Mouse (Mus musculus) C2C12 (cell line): ENCODE data around the gene Rps28. TPM values are rescaled to one million over a fixed set of nuclear protein-coding genes. Genes with fewer than 3 reads are reported as not detected.

Experiments
- H3K27me3 ChIP-seq: one replicate; pipeline ENCODE4 v1.6.1; 2011; ENCODE audit not compliant: control insufficient read depth, insufficient read depth, insufficient read length
- H3K36me3 ChIP-seq: one replicate; pipeline ENCODE4 v1.6.1; 2011; ENCODE audit not compliant: control insufficient read depth, insufficient read depth
- H3K4me3 ChIP-seq: one replicate; pipeline ENCODE4 v1.5.1; 2011; ENCODE audit warnings: mild to moderate bottlenecking, control low read depth; ENCODE audit not compliant: poor library complexity, insufficient read depth, severe bottlenecking
- H3K79me2 ChIP-seq: one replicate; pipeline ENCODE4 v1.6.1; 2011; ENCODE audit not compliant: control insufficient read depth, insufficient read depth
- H3K79me3 ChIP-seq: one replicate; pipeline ENCODE4 v1.6.1; 2011; ENCODE audit warnings: low read depth, control low read depth
- H3ac ChIP-seq: one replicate; pipeline ENCODE3; 2011; ENCODE audit warnings: low read depth; ENCODE audit not compliant: control insufficient read depth, insufficient read length
- CEBPB ChIP-seq: IDR thresholded peaks from one replicate; pipeline ENCODE4 v1.6.1; 2011; ENCODE audit warnings: low read depth, mild to moderate bottlenecking, control low read depth, moderate library complexity
- CTCF ChIP-seq: IDR thresholded peaks from one replicate; pipeline ENCODE4 v1.5.1; 2011; ENCODE audit not compliant: control insufficient read depth, insufficient read depth, insufficient read length
- FOSL1 ChIP-seq: IDR thresholded peaks from one replicate; pipeline ENCODE4 v1.8.0; 2011; ENCODE audit warnings: mild to moderate bottlenecking, low read length; ENCODE audit not compliant: poor library complexity, insufficient read depth, severe bottlenecking
- MAX ChIP-seq: IDR thresholded peaks from one replicate; pipeline ENCODE4 v1.6.1; 2011; ENCODE audit warnings: mild to moderate bottlenecking, control low read depth
- MYOD1 ChIP-seq: IDR thresholded peaks from one replicate; pipeline ENCODE4 v1.6.1; 2011; ENCODE audit warnings: low read depth; ENCODE audit not compliant: control insufficient read depth, insufficient read length
- MYOG ChIP-seq: IDR thresholded peaks from one replicate; pipeline ENCODE4 v1.6.1; 2011; ENCODE audit not compliant: control insufficient read depth, insufficient read length; ENCODE audit errors: extremely low read depth
- USF1 ChIP-seq: IDR thresholded peaks from one replicate; pipeline ENCODE4 v1.6.1; 2011; ENCODE audit warnings: low read depth, mild to moderate bottlenecking, control low read depth, moderate library complexity
- polyA plus RNA-seq: library from polyadenylated mRNA; unstranded; fragments of >200 nt; fragmentation: generic; extraction: Trizol; gene quantifications from one replicate; pipeline ENCODE4 v1.2.1, GENCODE M21; 2012; ENCODE audit warnings: missing spikeins

Gene Rps28
- polyA plus RNA-seq, 1 experiment: 8,619 TPM

- Histone ChIP-seq H3K27me3 (no peaks in the 10 kb centered on the region), H3K4me3 (peak overlapping the region; percentile 26), H3K79me3 (peaks cover 6% of the 10 kb centered on the region), H3K36me3 (peaks cover 44% of the 10 kb centered on the region), H3K79me2 (peaks cover 22% of the 10 kb centered on the region), H3ac (peak overlapping the region; percentile 90)
- no peak for TF ChIP-seq CEBPB
- TF ChIP-seq USF1: no peak
- TF ChIP-seq FOSL1: no peak
- TF ChIP-seq MYOD1: no peak
- no peak for TF ChIP-seq MYOG
- TF ChIP-seq CTCF: no peak
- TF ChIP-seq MAX: peak; percentile 81
Measured at GRCm38 (mm10) chr17:33817184-33817968, 7.0 kb downstream of the Rps28 start.

- H3K79me2 ChIP-seq: peaks cover 14% of the 10 kb centered on the region
- no peak for TF ChIP-seq FOSL1
- no peak for TF ChIP-seq MYOD1
- no peak for TF ChIP-seq USF1
- no peak for TF ChIP-seq CEBPB
- no peak for TF ChIP-seq MAX
- no peak for TF ChIP-seq CTCF
- no peak for TF ChIP-seq MYOG
- H3ac ChIP-seq: no peak overlapping the region
- H3K27me3 ChIP-seq: no peaks in the 10 kb centered on the region
- peaks cover 36% of the 10 kb centered on the region for H3K36me3 ChIP-seq
- no peaks in the 10 kb centered on the region for H3K79me3 ChIP-seq
- no peak overlapping the region for H3K4me3 ChIP-seq
Measured at GRCm38 (mm10) chr17:33816612-33817011, 7.8 kb downstream of the Rps28 start.

- Histone ChIP-seq H3K79me2 (peaks cover 9% of the 10 kb centered on the region), H3K36me3 (peaks cover 24% of the 10 kb centered on the region), H3K79me3 (no peaks in the 10 kb centered on the region), H3K4me3 (no peak overlapping the region), H3ac (no peak overlapping the region), H3K27me3 (no peaks in the 10 kb centered on the region)
- no peak for TF ChIP-seq FOSL1
- no peak for TF ChIP-seq MYOD1
- no peak for TF ChIP-seq CEBPB
- no peak for TF ChIP-seq USF1
Measured at GRCm38 (mm10) chr17:33815399-33815798, 9.0 kb downstream of the Rps28 start.

GRCm38 (mm10) chr17:33812990-33813389, 11.4 kb downstream of the Rps28 start:
- Histone ChIP-seq H3K79me2 (no peaks in the 10 kb centered on the region), H3K79me3 (no peaks in the 10 kb centered on the region), H3K36me3 (peaks cover under 1% of the 10 kb centered on the region), H3K27me3 (no peaks in the 10 kb centered on the region), H3ac (no peak overlapping the region), H3K4me3 (no peak overlapping the region)
- TF ChIP-seq MAX (no peak), CEBPB (no peak), FOSL1 (no peak), MYOG (no peak), MYOD1 (no peak), CTCF (no peak), USF1 (no peak)

GRCm38 (mm10) chr17:33812475-33812874, 11.9 kb downstream of the Rps28 start:
- Histone ChIP-seq H3K79me3 (no peaks in the 10 kb centered on the region), H3ac (no peak overlapping the region), H3K4me3 (no peak overlapping the region), H3K27me3 (no peaks in the 10 kb centered on the region), H3K79me2 (no peaks in the 10 kb centered on the region), H3K36me3 (no peaks in the 10 kb centered on the region)
- TF ChIP-seq CTCF: no peak
- peak; percentile 86 for TF ChIP-seq USF1
- no peak for TF ChIP-seq FOSL1
- TF ChIP-seq MYOD1: peak; percentile 89

GRCm38 (mm10) chr17:33811142-33811516, 13.2 kb downstream of the Rps28 start:
- Histone ChIP-seq H3K79me2 (no peaks in the 10 kb centered on the region), H3K4me3 (no peak overlapping the region), H3K27me3 (no peaks in the 10 kb centered on the region), H3ac (no peak overlapping the region), H3K36me3 (no peaks in the 10 kb centered on the region), H3K79me3 (no peaks in the 10 kb centered on the region)
- TF ChIP-seq MAX (no peak), FOSL1 (no peak), MYOD1 (no peak), CEBPB (no peak), MYOG (no peak), USF1 (no peak)
